Mouse (Mus musculus) CH12.LX (cell line): Measurements from ENCODE around the gene Cltc. TPM values are rescaled to one million over a fixed set of nuclear protein-coding genes. Genes with fewer than 3 reads are reported as not detected.

Experiments
- DNase-seq: peaks from one replicate; pipeline ENCODE4 v3.0.0-alpha.2; 2013; ENCODE audit errors: extremely low read depth
- H3K27ac ChIP-seq: 2 replicates; pipeline ENCODE4 v1.5.1; 2012; ENCODE audit warnings: low read depth, mild to moderate bottlenecking, control low read depth, moderate library complexity; ENCODE audit not compliant: insufficient read depth
- H3K27me3 ChIP-seq: replicated peaks from 2 replicates; pipeline ENCODE3; 2012; ENCODE audit warnings: inconsistent platforms
- H3K36me3 ChIP-seq, 2 experiments: replicated peaks in 1 of 2; 2 replicates each; pipeline versions ENCODE3 to v1.6.1; 2012; ENCODE audit warnings: inconsistent platforms in 1 of 2, low read length in 1 of 2, mild to moderate bottlenecking in 1 of 2, mixed read lengths in 1 of 2, moderate library complexity in 1 of 2; ENCODE audit not compliant: control insufficient read depth in 1 of 2, insufficient read depth in 1 of 2
- H3K4me1 ChIP-seq, 2 experiments: 2 replicates each; pipeline ENCODE4 v1.6.1; 2012; ENCODE audit warnings: inconsistent platforms in 1 of 2, moderate library complexity in 1 of 2; ENCODE audit not compliant: insufficient read depth in 2 of 2, control insufficient read depth in 1 of 2
- H3K4me2 ChIP-seq: 2 replicates; pipeline ENCODE4 v1.6.1; 2012; ENCODE audit warnings: low read depth, mild to moderate bottlenecking, control low read depth; ENCODE audit not compliant: poor library complexity, insufficient read depth, severe bottlenecking
- H3K4me3 ChIP-seq, 3 experiments: fragments of 150-350 bp in 1 of 3; sonication (generic) in 1 of 3; replicated peaks in 1 of 3; 2 replicates each; pipeline versions ENCODE3 to v1.5.1; 2011 to 2012; ENCODE audit warnings: low read depth in 2 of 3, low read length in 2 of 3, mild to moderate bottlenecking in 2 of 3, moderate library complexity in 2 of 3, control low read depth in 1 of 3, improper control_type of control experiment in 1 of 3, inconsistent platforms in 1 of 3, mixed read lengths in 1 of 3; ENCODE audit not compliant: poor library complexity in 1 of 3
- H3K79me2 ChIP-seq: replicated peaks from 2 replicates; pipeline ENCODE4 v1.6.1; 2012; ENCODE audit warnings: mild to moderate bottlenecking, moderate library complexity; ENCODE audit not compliant: control insufficient read depth, poor library complexity, insufficient read depth, severe bottlenecking; ENCODE audit errors: extremely low read depth
- H3K9ac ChIP-seq: 2 replicates; pipeline ENCODE4 v1.6.1; 2012; ENCODE audit warnings: low read depth, mild to moderate bottlenecking, control low read depth, moderate library complexity; ENCODE audit not compliant: insufficient read depth
- H3K9me3 ChIP-seq: replicated peaks from 2 replicates; pipeline ENCODE3; 2012; ENCODE audit warnings: low read length, inconsistent platforms, mixed read lengths
- BHLHE40 ChIP-seq: IDR thresholded peaks from 2 replicates; pipeline ENCODE4 v1.6.1; 2011; ENCODE audit warnings: mild to moderate bottlenecking, low read depth, low read length, improper control_type of control experiment
- CHD2 ChIP-seq: IDR thresholded peaks from 2 replicates; pipeline ENCODE4 v1.6.1; 2011; ENCODE audit warnings: low read length, improper control_type of control experiment
- EP300 ChIP-seq: IDR thresholded peaks from 2 replicates; pipeline ENCODE4 v1.6.1; 2011; ENCODE audit warnings: low read length, improper control_type of control experiment
- ETS1 ChIP-seq: conservative IDR thresholded peaks from 2 replicates; pipeline ENCODE4 v1.6.1; 2012; ENCODE audit warnings: low read depth, mild to moderate bottlenecking, inconsistent platforms, low read length, improper control_type of control experiment, moderate library complexity
- HCFC1 ChIP-seq: IDR thresholded peaks from 2 replicates; pipeline ENCODE4 v1.6.1; 2012; ENCODE audit warnings: low read depth, mild to moderate bottlenecking, inconsistent platforms, low read length, improper control_type of control experiment
- IRF4 ChIP-seq: IDR thresholded peaks from 2 replicates; pipeline ENCODE4 v1.6.1; 2014; ENCODE audit warnings: low read depth, mild to moderate bottlenecking, inconsistent platforms, low read length, improper control_type of control experiment
- JUN ChIP-seq: IDR thresholded peaks from 2 replicates; pipeline ENCODE4 v1.6.1; 2011; ENCODE audit warnings: low read depth, mild to moderate bottlenecking, low read length, improper control_type of control experiment, moderate library complexity; ENCODE audit not compliant: insufficient read depth
- JUND ChIP-seq: conservative IDR thresholded peaks from 2 replicates; pipeline ENCODE4 v1.6.1; 2011; ENCODE audit warnings: low read depth, low read length, improper control_type of control experiment
- MYC ChIP-seq: IDR thresholded peaks from 2 replicates; pipeline ENCODE4 v1.6.1; 2011; ENCODE audit warnings: low read depth, mild to moderate bottlenecking, improper control_type of control experiment, low read length
- NELFE ChIP-seq: IDR thresholded peaks from 2 replicates; pipeline ENCODE4 v1.6.1; 2011; ENCODE audit warnings: low read depth, low read length, improper control_type of control experiment
- NRF1 ChIP-seq: IDR thresholded peaks from 2 replicates; pipeline ENCODE4 v1.6.1; 2014; ENCODE audit warnings: low read depth, mild to moderate bottlenecking, inconsistent platforms, low read length, improper control_type of control experiment, moderate library complexity
- PAX5 ChIP-seq: IDR thresholded peaks from 2 replicates; pipeline ENCODE4 v1.6.1; 2012; ENCODE audit warnings: low read length, inconsistent platforms, mixed read lengths
- POLR2AphosphoS2 ChIP-seq: IDR thresholded peaks from 2 replicates; pipeline ENCODE4 v1.6.1; 2011; ENCODE audit warnings: low read depth, low read length, improper control_type of control experiment
- TBP ChIP-seq: conservative IDR thresholded peaks from 2 replicates; pipeline ENCODE4 v1.6.1; 2011; ENCODE audit warnings: low read depth, low read length, improper control_type of control experiment
- TCF12 ChIP-seq: IDR thresholded peaks from 2 replicates; pipeline ENCODE4 v1.6.1; 2014; ENCODE audit warnings: low read depth, mild to moderate bottlenecking, inconsistent platforms, low read length, improper control_type of control experiment
- dilution Hi-C: fragments of 300-500 bp; cut with MboI; formaldehyde crosslinking; loops from 2 replicates; pipeline ENCODE4 v1.14.3; 2020; ENCODE audit warnings: low sequenced_read_pairs; ENCODE audit not compliant: extremely low pct_unique_long_range_greater_than_20kb, extremely low pct_ligation_motif_present
- in situ Hi-C: fragments of 300-500 bp; cut with MboI; formaldehyde crosslinking; loops from 3 replicates; pipeline ENCODE4 v1.14.3; 2019; ENCODE audit warnings: low sequenced_read_pairs, low pct_ligation_motif_present, low pct_unique_long_range_greater_than_20kb, mixed read lengths
- polyA plus RNA-seq: library from polyadenylated mRNA; unstranded; fragments of >175 nt; gene quantifications from 2 replicates; pipeline ENCODE4 v1.2.1, GENCODE M21; 2012; ENCODE audit warnings: low read depth; ENCODE audit not compliant: insufficient read length
- total RNA-seq, 2 experiments: library from RNA; depleted of rRNA; stranded (reverse); fragments of 300-350 nt in 1 of 2; fragments of >200 nt in 1 of 2; gene quantifications; 2 replicates each; pipeline ENCODE4 v1.2.3; 2012 to 2014

Cltc gene
- total and polyA plus RNA-seq, 3 experiments = 140 to 303 (median 219) TPM

- H3K4me2 ChIP-seq = peak overlapping the region; percentile 87
- peak; percentile 41 for DNase-seq
- peak overlapping the region; percentile 57 for H3K27ac ChIP-seq
- peaks cover 8 to 62% of the 10 kb centered on the region in 2 experiments; a peak in 3 of 4 replicates for H3K4me1 ChIP-seq
- TF ChIP-seq NELFE (no peak; the same call in 1 of the 2 replicates), PAX5 (no peak), HCFC1 (no peak), POLR2AphosphoS2 (no peak), TCF12 (no peak), NRF1 (no peak), ETS1 (0 out of 2 replicates have a peak, but pooled peaks have one; percentile 26), JUND (peak; percentile 31; the same call in 1 of the 2 replicates), TBP (0 out of 2 replicates have a peak, but pooled peaks have one; percentile 47), IRF4 (peak; percentile 13; the same call in 1 of the 2 replicates), CHD2 (no peak), MYC (no peak)
- TF ChIP-seq, all 38 proteins: peak for 4
- dilution Hi-C loops (no loop called here), in situ Hi-C loops (no loop called here)
- Histone ChIP-seq H3K79me2 (peaks cover 7% of the 10 kb centered on the region), H3K27me3 (no peaks in the 10 kb centered on the region), H3K36me3 (peaks cover 8 to 32% of the 10 kb centered on the region in 2 experiments), H3K4me3 (peak overlapping the region in 2 of 3 experiments; percentile 30 to 68), H3K9me3 (no peaks in the 10 kb centered on the region), H3K9ac (peak overlapping the region; percentile 45)
These were observed 111.1 kb downstream of the Cltc start for GRCm38 (mm10) chr11:86646136-86646834.

- Histone ChIP-seq H3K4me3 (no peak overlapping the region), H3K9me3 (no peaks in the 10 kb centered on the region), H3K27ac (no peak overlapping the region), H3K79me2 (peaks cover 5% of the 10 kb centered on the region; the same call in 1 of the 2 replicates), H3K4me2 (no peak overlapping the region), H3K4me1 (peaks cover 3 to 47% of the 10 kb centered on the region in 2 experiments; a peak in 3 of 4 replicates), H3K27me3 (no peaks in the 10 kb centered on the region), H3K36me3 (peaks cover 15 to 43% of the 10 kb centered on the region in 2 experiments), H3K9ac (no peak overlapping the region)
- no peak for DNase-seq
- in situ Hi-C loops = no loop called here
- TF ChIP-seq EP300 = peak; percentile 79
- peak; percentile 75 for TF ChIP-seq IRF4
- no peak for TF ChIP-seq MYC
- TF ChIP-seq BHLHE40 = 0 out of 2 replicates have a peak, but pooled peaks have one; percentile 15
- peak; percentile 58; the same call in 1 of the 2 replicates for TF ChIP-seq JUN
- peak; percentile 91 for TF ChIP-seq JUND
- dilution Hi-C loops = no loop called here
These were observed 112.8 kb downstream of the Cltc start for GRCm38 (mm10) chr11:86644553-86644952.

Other genes starting within 250 kb of the Cltc start
- gene Rps6kb1, start 212.8 kb downstream of the Cltc start, total RNA-seq (2012; rRNA removed) = 45.2 and 56.7 TPM in 2 replicates
- gene Rps6kb1, start 212.8 kb downstream of the Cltc start, total RNA-seq (2014; rRNA removed) = 76.9 and 79.9 TPM in 2 replicates
- 110 and 152 TPM in 2 replicates for gene Rps6kb1, start 212.8 kb downstream of the Cltc start, polyA plus RNA-seq
- gene Tubd1, start 212.6 kb downstream of the Cltc start, total RNA-seq (2012; rRNA removed) = 11.9 and 14.3 TPM in 2 replicates
- 9.7 and 9.8 TPM in 2 replicates for gene Tubd1, start 212.6 kb downstream of the Cltc start, total RNA-seq (2014; rRNA removed)
- gene Tubd1, start 212.6 kb downstream of the Cltc start, polyA plus RNA-seq = 12.6 and 13.4 TPM in 2 replicates
- gene Vmp1, start 73.7 kb downstream of the Cltc start, total RNA-seq (2012; rRNA removed) = 80.9 and 86.9 TPM in 2 replicates
- 209 and 231 TPM in 2 replicates for gene Vmp1, start 73.7 kb downstream of the Cltc start, total RNA-seq (2014; rRNA removed)
- 166 and 167 TPM in 2 replicates for gene Vmp1, start 73.7 kb downstream of the Cltc start, polyA plus RNA-seq
- gene Ptrh2, start 73.6 kb downstream of the Cltc start, total RNA-seq (2012; rRNA removed) = 29.8 and 39.4 TPM in 2 replicates
- 34.7 and 40.9 TPM in 2 replicates for gene Ptrh2, start 73.6 kb downstream of the Cltc start, total RNA-seq (2014; rRNA removed)
- 48.2 and 54.5 TPM in 2 replicates for gene Ptrh2, start 73.6 kb downstream of the Cltc start, polyA plus RNA-seq
- gene Dhx40, start 50.2 kb upstream of the Cltc start, total RNA-seq (2012; rRNA removed) = 12.3 and 12.6 TPM in 2 replicates
- 20.3 and 23.3 TPM in 2 replicates for gene Dhx40, start 50.2 kb upstream of the Cltc start, total RNA-seq (2014; rRNA removed)
- 15.5 and 15.6 TPM in 2 replicates for gene Dhx40, start 50.2 kb upstream of the Cltc start, polyA plus RNA-seq
- gene Ypel2, start 236.1 kb upstream of the Cltc start, total RNA-seq (2012; rRNA removed) = 0.17 and 0.38 TPM in 2 replicates
- gene Ypel2, start 236.1 kb upstream of the Cltc start, total RNA-seq (2014; rRNA removed) = 0.61 and 0.91 TPM in 2 replicates
- gene Ypel2, start 236.1 kb upstream of the Cltc start, polyA plus RNA-seq = 0.35 and 0.59 TPM in 2 replicates